Mouse (Mus musculus) stomach, embryonic 16.5 days (tissue): Measurements from ENCODE around the gene Mcemp1. TPM values are rescaled to one million over a fixed set of nuclear protein-coding genes. Genes with fewer than 3 reads are reported as not detected.

Source experiments
- ATAC-seq: fragments of 200-750 bp; cut with Nextera tagmentation; 2 replicates; pipeline ENCODE4 v1.8.0; 2017; ENCODE audit warnings: moderate number of reproducible peaks, moderate TSS enrichment; ENCODE audit not compliant: insufficient read depth, low FRiP score
- H3K27ac ChIP-seq: fragments of 300-500 bp; sonication (generic); 2 replicates; pipeline ENCODE4 v1.5.1; 2014; ENCODE audit warnings: low read length
- H3K27me3 ChIP-seq: fragments of 300-500 bp; sonication (generic); 2 replicates; pipeline ENCODE4 v1.6.1; 2014; ENCODE audit warnings: low read length, control low read depth, mixed read lengths; ENCODE audit not compliant: control insufficient read depth, insufficient read depth
- H3K36me3 ChIP-seq: fragments of 300-500 bp; sonication (generic); 2 replicates; pipeline ENCODE4 v1.6.1; 2014; ENCODE audit warnings: low read length; ENCODE audit not compliant: control insufficient read depth, insufficient read depth
- H3K4me1 ChIP-seq: fragments of 300-500 bp; sonication (generic); 2 replicates; pipeline ENCODE4 v1.6.1; 2014; ENCODE audit warnings: low read length, control low read depth, mixed read lengths; ENCODE audit not compliant: control insufficient read depth, insufficient read depth
- H3K4me2 ChIP-seq: fragments of 300-500 bp; sonication (generic); 2 replicates; pipeline ENCODE4 v1.6.1; 2014; ENCODE audit warnings: low read depth, low read length, mixed read lengths
- H3K4me3 ChIP-seq: fragments of 300-500 bp; sonication (generic); replicated peaks from 2 replicates; pipeline ENCODE4 v1.5.1; 2014; ENCODE audit warnings: mild to moderate bottlenecking, low read length
- H3K9ac ChIP-seq: fragments of 300-500 bp; sonication (generic); 2 replicates; pipeline ENCODE4 v1.6.1; 2014; ENCODE audit warnings: low read length
- H3K9me3 ChIP-seq: fragments of 300-500 bp; sonication (generic); replicated peaks from 2 replicates; pipeline ENCODE4 v1.6.1; 2016; ENCODE audit warnings: low read length, control low read depth; ENCODE audit not compliant: control insufficient read depth
- WGBS: fragments of 180-500 bp; shearing (Covaris S2); extraction: QIAGEN DNeasy Blood & Tissue Kit; methylation state at CpG from one replicate; pipeline ENCODE4 v1.1.7; 2014; 5-methylcytosine and 5-hydroxymethylcytosine counted together
- polyA plus RNA-seq: library from polyadenylated mRNA; unstranded; fragments of >200 nt; fragmentation: Nextera tagmentation; extraction: Ambion mirVana; gene quantifications from 2 replicates; pipeline ENCODE4 v1.2.1, GENCODE M21; 2015

The Mcemp1 gene
- polyA plus RNA-seq: 2.1 and 2.7 TPM in 2 replicates

DNA sequence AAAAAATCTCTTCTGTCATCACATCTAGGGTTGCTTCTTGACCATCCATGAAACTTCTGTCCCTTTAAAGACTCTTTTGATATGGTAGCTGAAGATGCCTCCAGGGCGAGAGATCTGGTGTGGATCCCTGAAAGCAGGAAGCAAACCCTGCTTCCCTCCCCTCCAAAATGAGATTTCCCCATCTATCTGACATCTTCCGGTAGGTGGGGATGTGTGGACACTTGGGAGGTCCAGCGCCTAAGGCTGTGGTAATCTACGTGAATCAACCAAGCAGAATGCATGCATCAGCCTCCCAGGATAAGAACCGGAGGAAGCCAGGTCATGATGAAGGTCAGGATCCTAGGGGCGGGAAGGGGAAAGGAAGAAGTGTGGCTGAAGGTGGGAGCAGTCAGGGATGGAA, at the start of gene Mcemp1:
Gene Mcemp1 (plus strand): TSS at position 248 of the 400 bp plus-strand sequence.
- Histone ChIP-seq H3K36me3 (no peaks in the 10 kb centered on the region), H3K4me1 (no peaks in the 10 kb centered on the region), H3K27me3 (no peaks in the 10 kb centered on the region), H3K27ac (no peak within 1 kb of the TSS), H3K9me3 (no peaks in the 10 kb centered on the region), H3K9ac (no peak within 1 kb of the TSS), H3K4me2 (no peak within 1 kb of the TSS), H3K4me3 (no peak within 1 kb of the TSS)
- ATAC-seq: no peak
- WGBS: 69% methylated on average over 6 of the region's 6 CpGs

DNA sequence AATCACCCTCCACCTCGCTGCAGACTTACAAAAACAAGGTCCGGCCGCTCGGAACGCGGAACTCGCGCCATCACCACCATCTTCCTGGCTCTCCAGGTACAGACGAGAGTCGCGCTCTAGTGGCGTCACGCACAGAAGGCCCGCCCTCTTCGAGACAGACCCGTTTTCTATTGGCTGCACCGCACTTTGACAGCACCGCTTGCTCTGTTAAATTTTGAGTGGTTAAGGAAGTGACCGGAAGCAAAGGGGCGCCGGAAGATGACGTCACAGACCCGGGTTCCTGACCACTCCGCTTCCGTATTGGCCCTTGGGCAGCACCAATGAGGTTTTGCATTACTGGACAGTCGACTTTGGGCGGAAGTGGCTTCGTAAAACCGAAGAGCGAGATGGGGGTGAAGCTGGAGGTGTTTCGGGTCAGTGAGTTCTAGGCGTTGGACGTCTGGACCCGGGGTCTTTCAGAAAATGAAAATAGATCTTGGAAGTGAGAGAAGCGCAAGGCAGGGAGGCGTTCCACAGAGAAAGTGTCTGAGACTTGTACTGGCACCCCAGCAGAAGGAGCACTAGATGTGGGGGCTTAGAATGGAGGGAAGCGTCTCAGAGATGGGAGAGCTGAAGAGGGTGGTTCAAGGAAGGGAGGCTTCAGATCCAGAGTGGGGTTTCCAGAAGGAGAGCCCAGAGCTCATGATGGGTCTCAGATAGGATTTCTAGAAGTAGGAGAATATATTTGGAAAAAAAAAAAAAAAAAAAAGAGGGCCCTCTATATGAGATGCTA, 44.2 kb upstream of the Mcemp1 start, which contains the start of the genes Xab2 and Pet100:
Gene Xab2 (minus strand): TSS at position 118 of the 772 bp plus-strand sequence.
Gene Pet100 (plus strand): TSS at position 350 of the 772 bp plus-strand sequence.
- Histone ChIP-seq H3K4me3 (peak within 1 kb of the TSS; percentile 95), H3K9ac (peak within 1 kb of the TSS; percentile 85), H3K4me1 (peaks cover 12% of the 10 kb centered on the region), H3K9me3 (no peaks in the 10 kb centered on the region), H3K4me2 (peak within 1 kb of the TSS; percentile 96), H3K27ac (no peak within 1 kb of the TSS), H3K36me3 (peaks cover 15% of the 10 kb centered on the region; the same call in 1 of the 2 replicates), H3K27me3 (no peaks in the 10 kb centered on the region)
- ATAC-seq: peak; percentile 99
- under 1% methylated on average over 37 of the region's 37 CpGs for WGBS

- Histone ChIP-seq H3K9me3 (no peaks in the 10 kb centered on the region), H3K4me1 (peaks cover 12% of the 10 kb centered on the region), H3K9ac (peak overlapping the region; percentile 81; the same call in 1 of the 2 replicates), H3K27me3 (no peaks in the 10 kb centered on the region), H3K4me2 (peak overlapping the region; percentile 88), H3K27ac (no peak overlapping the region), H3K4me3 (peak overlapping the region; percentile 95), H3K36me3 (peaks cover 11% of the 10 kb centered on the region; the same call in 1 of the 2 replicates)
- 65% methylated on average over 8 of the region's 8 CpGs for WGBS
- ATAC-seq: no peak
These were observed 43.4 kb upstream of the Mcemp1 start for GRCm38 (mm10) chr8:3622119-3622518.

DNA sequence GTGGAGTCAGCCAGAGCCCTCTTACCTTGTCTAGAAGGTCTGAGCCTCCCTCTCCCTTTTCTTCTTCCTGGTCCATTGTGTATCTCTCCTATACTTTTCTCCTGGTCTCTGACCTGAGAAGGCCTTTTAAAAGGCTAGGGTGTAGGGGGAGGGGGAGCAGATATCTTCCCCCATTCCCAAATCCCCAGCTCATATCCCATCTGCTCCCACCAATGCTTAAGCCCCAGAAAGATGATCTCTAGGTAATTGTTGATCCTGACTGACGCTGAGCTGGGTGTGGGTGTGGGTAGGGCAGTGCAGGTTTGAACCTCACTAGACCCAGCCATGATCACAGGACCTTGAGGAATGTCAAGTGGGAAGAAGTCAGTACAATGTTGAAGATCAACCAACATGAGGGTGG, 40.1 kb upstream of the Mcemp1 start, which contains the start of gene Pcp2:
Gene Pcp2 (minus strand): TSS at position 101 of the 400 bp plus-strand sequence.
- WGBS: 45% methylated on average over 1 of the region's 1 CpGs
- H3K27ac ChIP-seq: no peak within 1 kb of the TSS
- no peaks in the 10 kb centered on the region for H3K9me3 ChIP-seq
- no peak within 1 kb of the TSS for H3K4me2 ChIP-seq
- no peak within 1 kb of the TSS for H3K9ac ChIP-seq
- H3K27me3 ChIP-seq: no peaks in the 10 kb centered on the region
- no peak within 1 kb of the TSS for H3K4me3 ChIP-seq
- H3K4me1 ChIP-seq: peaks cover 6% of the 10 kb centered on the region
- no peak for ATAC-seq
- H3K36me3 ChIP-seq: no peaks in the 10 kb centered on the region

- no peaks in the 10 kb centered on the region for H3K9me3 ChIP-seq
- no peaks in the 10 kb centered on the region for H3K27me3 ChIP-seq
- 51% methylated on average over 5 of the region's 5 CpGs for WGBS
- H3K9ac ChIP-seq: no peak overlapping the region
- H3K36me3 ChIP-seq: no peaks in the 10 kb centered on the region
- H3K4me3 ChIP-seq: no peak overlapping the region
- no peak overlapping the region for H3K4me2 ChIP-seq
- no peak for ATAC-seq
- H3K27ac ChIP-seq: no peak overlapping the region
- H3K4me1 ChIP-seq: peaks cover 4% of the 10 kb centered on the region; the same call in 1 of the 2 replicates
These were observed 38.6 kb upstream of the Mcemp1 start for GRCm38 (mm10) chr8:3626971-3627370.

DNA sequence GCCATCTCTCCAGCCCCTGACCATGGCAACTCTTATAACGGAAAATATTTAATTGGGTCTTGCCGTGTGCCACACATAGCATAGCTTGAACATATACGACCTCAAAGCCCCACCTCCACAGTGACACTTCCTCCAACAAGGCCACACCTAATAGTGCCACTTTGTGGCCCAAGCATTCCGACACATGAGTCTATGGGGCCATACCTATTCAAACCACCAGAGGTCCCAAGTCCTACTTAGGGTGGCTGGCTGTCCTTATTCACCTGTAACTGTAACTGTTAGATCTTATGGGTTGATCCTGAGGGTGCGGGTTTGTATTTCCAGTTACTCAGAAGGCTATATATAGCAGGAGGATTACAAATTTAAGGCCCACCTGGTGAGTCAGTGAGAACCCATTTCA, 37.5 kb upstream of the Mcemp1 start:
- Histone ChIP-seq H3K27me3 (no peaks in the 10 kb centered on the region), H3K9ac (no peak overlapping the region), H3K9me3 (no peaks in the 10 kb centered on the region), H3K4me1 (no peaks in the 10 kb centered on the region), H3K4me2 (no peak overlapping the region), H3K4me3 (no peak overlapping the region), H3K27ac (no peak overlapping the region), H3K36me3 (no peaks in the 10 kb centered on the region)
- WGBS: 23% methylated on average over 5 of the region's 5 CpGs
- no peak for ATAC-seq

GRCm38 (mm10) chr8:3630647-3631477, 34.7 kb upstream of the Mcemp1 start, which contains the start of gene Stxbp2:
Gene Stxbp2 (plus strand): TSS chr8:3630955.
- H3K27ac ChIP-seq: 0 out of 2 replicates have a peak within 1 kb of the TSS, but pooled peaks have one; percentile 16
- peak within 1 kb of the TSS; percentile 81 for H3K9ac ChIP-seq
- peak within 1 kb of the TSS; percentile 66 for H3K4me3 ChIP-seq
- 6% methylated on average over 47 of the region's 47 CpGs for WGBS
- no peaks in the 10 kb centered on the region for H3K9me3 ChIP-seq
- peak within 1 kb of the TSS; percentile 84 for H3K4me2 ChIP-seq
- H3K36me3 ChIP-seq: 0 out of 2 replicates have a peak, but pooled peaks cover 5% of the 10 kb centered on the region
- H3K27me3 ChIP-seq: no peaks in the 10 kb centered on the region
- H3K4me1 ChIP-seq: no peaks in the 10 kb centered on the region
- peak; percentile 93 for ATAC-seq

- Histone ChIP-seq H3K4me3 (peak overlapping the region; percentile 66), H3K4me2 (peak overlapping the region; percentile 84), H3K9me3 (no peaks in the 10 kb centered on the region), H3K4me1 (no peaks in the 10 kb centered on the region), H3K9ac (peak overlapping the region; percentile 81), H3K36me3 (0 out of 2 replicates have a peak, but pooled peaks cover 5% of the 10 kb centered on the region), H3K27ac (0 out of 2 replicates have a peak overlapping the region, but pooled peaks have one; percentile 16), H3K27me3 (no peaks in the 10 kb centered on the region)
- WGBS: 9% methylated on average over 8 of the region's 8 CpGs
- peak; percentile 61; the same call in 1 of the 2 replicates for ATAC-seq
These were observed 34.1 kb upstream of the Mcemp1 start for GRCm38 (mm10) chr8:3631478-3631875.
